Mouse (Mus musculus): ENCODE results near the gene Dgkh. TPM values are rescaled to one million over a fixed set of nuclear protein-coding genes. Genes with fewer than 3 reads are reported as not detected.
A peak's percentile ranks its signal among the peaks of the same experiment; 100 is the strongest.

Dgkh gene
- 2.3 and 2.5 TPM in 2 replicates for polyA plus RNA-seq (2015; fragmentation: Nextera tagmentation; extraction: Ambion mirVana)

DNA sequence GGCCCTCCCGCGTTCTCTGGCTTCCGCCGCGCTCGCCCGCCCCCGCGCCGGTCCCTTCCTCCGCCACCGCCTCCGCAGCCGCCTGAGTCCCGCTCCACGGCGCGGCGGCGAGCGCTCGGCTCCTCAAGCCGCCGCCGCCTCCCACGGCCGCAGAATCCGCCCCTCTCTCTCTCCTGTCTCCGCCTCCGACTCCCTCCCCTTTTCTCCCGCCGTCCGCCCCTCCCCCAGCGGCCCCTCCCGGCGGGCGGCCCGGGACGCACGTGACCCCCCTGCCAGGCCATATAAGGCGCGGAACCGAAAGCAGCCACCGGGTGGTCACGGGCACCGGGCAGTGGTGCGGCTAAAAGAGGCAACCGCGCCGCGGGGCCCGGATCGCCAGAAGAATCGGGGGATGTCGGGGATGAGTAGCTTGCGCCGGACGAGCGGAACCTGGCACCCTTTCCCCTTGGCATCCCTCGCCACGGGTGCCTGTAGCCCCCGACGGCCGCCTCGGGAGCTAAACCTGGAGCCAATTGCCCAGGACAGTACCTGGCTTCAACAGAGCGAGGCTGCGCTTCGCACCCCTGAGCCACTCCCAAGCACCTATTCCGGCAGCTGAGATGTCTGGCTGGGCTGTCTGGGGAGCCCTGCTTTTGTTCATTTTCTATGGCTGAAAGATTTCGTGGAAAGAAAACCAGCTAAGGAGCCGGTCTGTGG, at the start of gene Dgkh:
Gene Dgkh (minus strand): TSS at position 160 of the 696 bp plus-strand sequence.
- no peaks in the 10 kb centered on the region for H3K36me3 ChIP-seq
- peak; percentile 95 for ATAC-seq (replicated peaks; ENCODE audit: low FRiP score)
- H3K27me3 ChIP-seq = peaks cover 7% of the 10 kb centered on the region
- under 1% methylated on average over 69 of the region's 71 CpGs for WGBS
- H3K27ac ChIP-seq = peak within 1 kb of the TSS; percentile 92
- peak within 1 kb of the TSS; percentile 96 for H3K4me2 ChIP-seq
- peaks cover 26% of the 10 kb centered on the region for H3K4me1 ChIP-seq
- H3K9me3 ChIP-seq (replicated peaks) = no peaks in the 10 kb centered on the region
- H3K9ac ChIP-seq = peak within 1 kb of the TSS; percentile 90
- H3K4me3 ChIP-seq (replicated peaks) = peak within 1 kb of the TSS; percentile 86

- Histone ChIP-seq H3K36me3 (no peaks in the 10 kb centered on the region), H3K27me3 (no peaks in the 10 kb centered on the region), H3K4me3 (replicated peaks) (no peak overlapping the region), H3K9me3 (replicated peaks) (no peaks in the 10 kb centered on the region), H3K9ac (no peak overlapping the region), H3K4me1 (peaks cover 4% of the 10 kb centered on the region; the same call in 1 of the 2 replicates), H3K4me2 (peak overlapping the region; percentile 24; the same call in 1 of the 2 replicates), H3K27ac (no peak overlapping the region)
- ATAC-seq (replicated peaks; ENCODE audit: low FRiP score) = no peak
- WGBS = 61% methylated on average over 18 of the region's 18 CpGs
Measured at GRCm38 (mm10) chr14:78777215-78777614, 44.6 kb upstream of the Dgkh start.

DNA sequence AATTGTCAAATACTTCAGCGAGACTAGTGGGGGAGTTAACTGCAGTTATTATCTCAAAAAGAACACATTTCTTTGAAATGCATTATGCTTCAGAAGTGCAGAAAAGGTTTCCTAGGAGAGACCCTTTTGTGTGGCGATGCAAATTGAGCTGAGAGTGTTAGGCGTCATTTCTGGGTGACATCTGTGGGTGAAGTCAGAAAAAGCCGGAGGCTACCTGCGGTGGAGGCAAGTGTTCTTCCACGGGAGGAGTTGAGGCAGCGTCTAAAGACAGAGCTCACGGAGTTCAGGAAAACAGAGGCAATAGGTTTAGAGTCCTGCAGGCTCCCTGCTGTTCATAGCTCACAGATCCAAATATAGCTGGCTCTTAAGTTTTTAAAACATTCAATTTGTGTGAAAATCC, 44.1 kb upstream of the Dgkh start:
- no peaks in the 10 kb centered on the region for H3K9me3 ChIP-seq (replicated peaks)
- no peak overlapping the region for H3K9ac ChIP-seq
- WGBS = 22% methylated on average over 8 of the region's 8 CpGs
- no peak overlapping the region for H3K27ac ChIP-seq
- peak overlapping the region; percentile 24 for H3K4me2 ChIP-seq
- no peak overlapping the region for H3K4me3 ChIP-seq (replicated peaks)
- ATAC-seq (replicated peaks; ENCODE audit: low FRiP score) = no peak
- H3K4me1 ChIP-seq = peaks cover 4% of the 10 kb centered on the region; the same call in 1 of the 2 replicates
- no peaks in the 10 kb centered on the region for H3K36me3 ChIP-seq
- H3K27me3 ChIP-seq = no peaks in the 10 kb centered on the region

DNA sequence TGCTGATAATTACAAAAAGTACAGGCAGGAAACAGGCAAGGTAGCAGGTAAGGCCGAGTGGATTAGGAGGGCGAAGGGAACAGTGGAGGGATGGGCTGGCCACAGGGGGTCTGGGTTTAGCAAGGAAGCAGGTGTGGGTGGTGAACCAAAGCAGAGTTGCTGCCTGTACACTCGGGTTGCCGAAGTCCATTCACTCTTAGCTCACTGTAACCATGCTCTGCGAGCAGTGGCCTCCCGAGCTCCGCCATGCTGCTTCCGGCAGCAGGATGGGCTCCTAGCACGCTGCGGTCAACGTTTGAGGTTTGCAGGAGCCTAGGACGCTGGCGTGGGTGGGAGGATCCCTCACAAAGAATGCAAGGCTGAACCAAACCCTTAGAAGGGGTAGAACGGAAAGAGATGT, 43.1 kb upstream of the Dgkh start:
- no peak for ATAC-seq (replicated peaks; ENCODE audit: low FRiP score)
- H3K27me3 ChIP-seq = no peaks in the 10 kb centered on the region
- no peaks in the 10 kb centered on the region for H3K36me3 ChIP-seq
- H3K27ac ChIP-seq = no peak overlapping the region
- no peak overlapping the region for H3K4me2 ChIP-seq
- no peaks in the 10 kb centered on the region for H3K9me3 ChIP-seq (replicated peaks)
- no peak overlapping the region for H3K9ac ChIP-seq
- peaks cover 4% of the 10 kb centered on the region; the same call in 1 of the 2 replicates for H3K4me1 ChIP-seq
- no peak overlapping the region for H3K4me3 ChIP-seq (replicated peaks)
- 74% methylated on average over 14 of the region's 14 CpGs for WGBS

- Histone ChIP-seq H3K4me2 (no peak overlapping the region), H3K4me1 (peaks cover 4% of the 10 kb centered on the region; the same call in 1 of the 2 replicates), H3K27me3 (no peaks in the 10 kb centered on the region), H3K27ac (no peak overlapping the region), H3K4me3 (replicated peaks) (no peak overlapping the region), H3K36me3 (no peaks in the 10 kb centered on the region), H3K9me3 (replicated peaks) (no peaks in the 10 kb centered on the region), H3K9ac (no peak overlapping the region)
- no peak for ATAC-seq (replicated peaks; ENCODE audit: low FRiP score)
- WGBS = 59% methylated on average over 6 of the region's 6 CpGs
Measured at GRCm38 (mm10) chr14:78775226-78775625, 42.6 kb upstream of the Dgkh start.

DNA sequence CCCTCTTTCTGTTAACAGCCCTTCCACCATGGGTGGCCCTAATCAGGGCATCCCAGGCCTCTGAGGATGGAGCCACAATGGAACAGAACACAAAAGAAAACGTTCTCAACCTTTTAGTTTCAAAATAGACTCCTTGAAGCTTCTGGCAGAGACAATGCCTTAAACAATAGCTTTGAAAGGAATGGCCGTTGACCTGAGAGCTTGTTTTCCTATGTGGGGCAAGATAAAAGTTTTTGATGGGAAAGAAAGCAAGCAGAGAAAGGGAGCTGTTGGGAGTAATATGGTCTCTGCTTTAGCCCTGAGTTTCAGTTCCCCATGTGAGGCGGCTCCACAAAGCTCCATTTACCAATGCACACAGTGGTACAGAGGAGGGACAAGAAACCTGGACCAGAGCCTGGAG, 37.9 kb upstream of the Dgkh start:
- H3K27ac ChIP-seq = no peak overlapping the region
- H3K9ac ChIP-seq = no peak overlapping the region
- H3K36me3 ChIP-seq = no peaks in the 10 kb centered on the region
- WGBS = 53% methylated on average over 3 of the region's 3 CpGs
- no peaks in the 10 kb centered on the region for H3K27me3 ChIP-seq
- ATAC-seq (replicated peaks; ENCODE audit: low FRiP score) = no peak
- no peak overlapping the region for H3K4me3 ChIP-seq (replicated peaks)
- no peaks in the 10 kb centered on the region for H3K9me3 ChIP-seq (replicated peaks)
- no peak overlapping the region for H3K4me2 ChIP-seq
- H3K4me1 ChIP-seq = no peaks in the 10 kb centered on the region

GRCm38 (mm10) chr14:78761064-78761463, 28.5 kb upstream of the Dgkh start:
- Histone ChIP-seq H3K27me3 (no peaks in the 10 kb centered on the region), H3K36me3 (no peaks in the 10 kb centered on the region), H3K4me3 (replicated peaks) (no peak overlapping the region), H3K9me3 (replicated peaks) (no peaks in the 10 kb centered on the region), H3K27ac (no peak overlapping the region), H3K9ac (no peak overlapping the region), H3K4me1 (no peaks in the 10 kb centered on the region), H3K4me2 (no peak overlapping the region)
- 91% methylated on average over 2 of the region's 2 CpGs for WGBS
- ATAC-seq (replicated peaks; ENCODE audit: low FRiP score) = no peak

DNA sequence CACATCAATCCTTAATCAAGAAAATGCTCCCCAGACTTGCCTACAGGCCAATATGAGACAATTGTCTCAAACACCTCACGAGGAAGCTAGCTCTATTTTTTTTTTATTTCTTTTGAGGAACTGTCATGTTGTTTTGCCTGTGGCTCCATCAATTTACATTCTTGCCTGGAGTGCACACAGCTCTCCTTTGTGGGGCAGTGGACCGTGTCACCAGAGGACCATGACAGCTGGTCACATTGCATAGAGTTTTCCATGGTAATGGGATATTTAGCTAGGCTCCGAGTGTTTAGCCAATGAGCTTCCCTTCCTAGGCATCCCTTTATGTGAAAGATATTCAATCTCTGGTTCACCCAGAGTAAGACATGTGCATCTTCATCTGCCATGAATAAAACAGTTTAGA, 26.9 kb upstream of the Dgkh start:
- Histone ChIP-seq H3K36me3 (no peaks in the 10 kb centered on the region), H3K27me3 (no peaks in the 10 kb centered on the region), H3K4me2 (no peak overlapping the region), H3K4me3 (replicated peaks) (no peak overlapping the region), H3K9me3 (replicated peaks) (no peaks in the 10 kb centered on the region), H3K9ac (no peak overlapping the region), H3K27ac (no peak overlapping the region), H3K4me1 (no peaks in the 10 kb centered on the region)
- ATAC-seq (replicated peaks; ENCODE audit: low FRiP score) = no peak
- 67% methylated on average over 3 of the region's 3 CpGs for WGBS

DNA sequence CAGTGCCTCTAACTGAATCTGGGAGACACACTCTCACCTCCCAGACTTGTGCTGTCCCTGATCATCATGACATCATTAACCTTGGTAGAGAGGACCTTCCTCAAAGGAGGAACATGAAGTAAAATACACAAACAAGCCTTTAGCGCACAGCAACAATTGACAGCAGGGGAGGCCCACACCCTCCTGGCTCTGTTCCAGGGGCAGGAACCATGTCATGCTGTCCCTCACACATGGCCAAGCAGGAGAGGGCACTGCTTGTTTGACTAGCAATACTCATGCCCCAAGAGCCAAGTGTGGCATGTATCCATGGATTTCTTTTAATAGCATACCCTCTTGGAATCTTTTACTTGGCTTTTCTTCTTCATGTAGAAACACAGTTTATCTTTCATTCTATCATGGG, 22.7 kb upstream of the Dgkh start:
- no peak overlapping the region for H3K4me2 ChIP-seq
- H3K27me3 ChIP-seq = no peaks in the 10 kb centered on the region
- no peak overlapping the region for H3K9ac ChIP-seq
- WGBS = 74% methylated on average over 1 of the region's 1 CpGs
- H3K36me3 ChIP-seq = no peaks in the 10 kb centered on the region
- H3K4me1 ChIP-seq = no peaks in the 10 kb centered on the region
- no peak for ATAC-seq (replicated peaks; ENCODE audit: low FRiP score)
- H3K27ac ChIP-seq = no peak overlapping the region
- H3K9me3 ChIP-seq (replicated peaks) = no peaks in the 10 kb centered on the region
- H3K4me3 ChIP-seq (replicated peaks) = no peak overlapping the region

- Histone ChIP-seq H3K36me3 (no peaks in the 10 kb centered on the region), H3K27me3 (no peaks in the 10 kb centered on the region)
- no peak for ATAC-seq (replicated peaks; ENCODE audit: low FRiP score)
Measured at GRCm38 (mm10) chr14:78748692-78749091, 16.1 kb upstream of the Dgkh start.

DNA sequence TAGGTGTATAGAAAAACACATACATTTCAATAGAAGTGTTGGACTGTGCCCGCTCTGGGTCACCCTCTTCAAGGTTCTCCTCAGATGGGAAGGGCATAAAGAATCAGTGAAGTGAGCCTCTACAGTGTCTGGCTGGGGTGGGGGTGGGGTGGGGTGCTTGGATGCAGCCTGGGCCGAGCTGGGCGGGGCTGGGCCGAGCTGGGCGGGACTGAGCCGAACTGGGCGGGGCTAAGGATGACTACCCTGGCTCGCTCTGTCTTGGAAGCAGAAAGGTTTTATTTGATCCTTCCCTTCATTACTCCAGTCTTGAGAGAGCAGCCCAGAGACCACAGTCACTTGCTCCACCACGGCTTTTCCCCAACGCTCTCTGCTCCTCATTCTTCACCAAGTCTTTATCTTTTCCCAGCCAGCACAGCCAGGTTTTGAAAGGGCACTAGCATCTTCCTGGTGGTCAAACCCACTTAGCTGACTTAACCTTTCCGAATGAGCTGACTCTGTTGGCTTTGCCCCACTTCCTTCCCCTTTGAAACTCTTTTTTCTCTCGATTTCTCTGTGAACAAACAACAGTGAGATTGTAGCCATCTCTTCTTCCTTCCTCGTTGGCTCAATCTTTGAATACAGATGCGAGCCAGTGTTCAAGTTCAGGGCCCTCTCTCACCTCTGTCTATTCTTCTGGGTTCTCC, 15.5 kb upstream of the Dgkh start:
- Histone ChIP-seq H3K9ac (no peak overlapping the region), H3K4me3 (replicated peaks) (no peak overlapping the region), H3K36me3 (no peaks in the 10 kb centered on the region), H3K4me1 (no peaks in the 10 kb centered on the region), H3K4me2 (no peak overlapping the region), H3K27ac (no peak overlapping the region), H3K9me3 (replicated peaks) (no peaks in the 10 kb centered on the region), H3K27me3 (no peaks in the 10 kb centered on the region)
- WGBS = 53% methylated on average over 14 of the region's 14 CpGs
- ATAC-seq (replicated peaks; ENCODE audit: low FRiP score) = no peak; the same call in 1 of the 2 replicates

More at GRCm38 (mm10) chr14:78748692-78749091, 16.1 kb upstream of the Dgkh start:
- H3K4me3 ChIP-seq (replicated peaks) = no peak overlapping the region
- H3K4me1 ChIP-seq = no peaks in the 10 kb centered on the region
- H3K9ac ChIP-seq = no peak overlapping the region
- no peaks in the 10 kb centered on the region for H3K9me3 ChIP-seq (replicated peaks)
- no peak overlapping the region for H3K4me2 ChIP-seq
- WGBS = 88% methylated on average over 2 of the region's 2 CpGs
- no peak overlapping the region for H3K27ac ChIP-seq

DNA sequence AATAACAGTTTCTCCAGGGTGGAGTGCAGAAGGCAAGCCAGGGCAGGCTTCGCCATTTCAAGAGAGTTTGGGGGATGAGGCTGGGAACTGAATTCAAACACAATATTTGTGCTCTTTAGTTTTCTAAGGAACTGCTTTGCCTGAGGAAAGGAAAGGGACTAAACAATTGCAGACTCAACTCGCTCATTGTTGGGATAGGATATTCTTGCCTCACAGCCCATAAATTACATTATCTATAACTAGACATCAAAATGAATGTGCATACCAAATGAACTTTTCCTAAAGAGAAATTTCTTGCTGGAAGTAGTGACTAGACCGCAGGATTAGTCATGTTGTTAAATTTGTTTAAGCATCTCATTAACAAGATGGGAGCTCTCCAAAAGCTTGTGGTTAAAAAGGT, 14.9 kb upstream of the Dgkh start:
- Histone ChIP-seq H3K27ac (no peak overlapping the region), H3K4me3 (replicated peaks) (no peak overlapping the region), H3K4me2 (no peak overlapping the region), H3K27me3 (no peaks in the 10 kb centered on the region), H3K4me1 (no peaks in the 10 kb centered on the region), H3K9me3 (replicated peaks) (no peaks in the 10 kb centered on the region), H3K36me3 (no peaks in the 10 kb centered on the region), H3K9ac (no peak overlapping the region)
- no peak for ATAC-seq (replicated peaks; ENCODE audit: low FRiP score)
- 81% methylated on average over 3 of the region's 3 CpGs for WGBS
